Mouse (Mus musculus): ENCODE data around the gene Frmd4b. TPM values are rescaled to one million over a fixed set of nuclear protein-coding genes. Genes with fewer than 3 reads are reported as not detected.
A peak's percentile ranks its signal among the peaks of the same experiment; 100 is the strongest.

Gene Frmd4b
- polyA plus RNA-seq, 2 experiments, result 5.7 to 6.4 TPM

DNA sequence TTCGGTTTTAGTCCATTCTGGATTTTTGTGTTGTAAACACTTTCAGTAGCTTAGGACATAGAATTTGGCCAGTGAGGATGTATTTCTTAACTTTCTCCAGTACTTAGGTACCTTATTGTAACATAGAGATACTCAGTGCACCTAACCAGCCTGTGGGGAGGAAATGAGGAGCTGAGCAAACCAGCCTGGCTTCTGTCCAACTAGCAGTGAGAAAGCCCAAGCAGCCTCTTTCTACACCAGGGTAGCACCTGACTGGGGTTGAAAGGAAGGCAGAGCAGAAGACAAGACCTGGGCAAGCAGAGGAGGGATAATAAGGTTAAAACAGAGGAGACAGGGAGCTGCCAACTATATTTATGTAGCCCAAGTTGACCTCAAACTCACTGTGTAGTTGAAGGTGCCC, 333.7 kb downstream of the Frmd4b start:
- 50% methylated on average over 1 of the region's 1 CpGs for WGBS (ENCODE audit: insufficient replicate concordance)
- no peaks in the 10 kb centered on the region for H3K4me1 ChIP-seq (replicated peaks; ENCODE audit: control insufficient read depth in 2 of 2, insufficient read depth in 2 of 2, low read length in 1 of 2)
- no peaks in the 10 kb centered on the region for H3K36me3 ChIP-seq (replicated peaks; ENCODE audit: control insufficient read depth, insufficient read depth, low read depth)
- ATAC-seq (ENCODE audit: insufficient read depth) (no peak), DNase-seq (ENCODE audit: low read depth in 3 of 3, low spot score in 3 of 3) (no peak)
- no peaks in the 10 kb centered on the region for H3K27me3 ChIP-seq (ENCODE audit: control insufficient read depth, insufficient read depth, low read length)
- no peak overlapping the region for H3K4me3 ChIP-seq (ENCODE audit: insufficient read depth in 1 of 2, low read depth in 2 of 2, low read length in 2 of 2)
- no peak overlapping the region for H3K9ac ChIP-seq (replicated peaks)
- no peak for TF ChIP-seq CTCF (IDR thresholded peaks at IDR 0.05; ENCODE audit: low read depth)
- TF ChIP-seq EP300 (IDR thresholded peaks at IDR 0.05; ENCODE audit: low read depth), result no peak
- H3K27ac ChIP-seq, result no peak overlapping the region
- no peak overlapping the region for H3K4me2 ChIP-seq (ENCODE audit: low read depth)
- H3K9me3 ChIP-seq (ENCODE audit: control insufficient read depth, low read length), result no peaks in the 10 kb centered on the region

DNA sequence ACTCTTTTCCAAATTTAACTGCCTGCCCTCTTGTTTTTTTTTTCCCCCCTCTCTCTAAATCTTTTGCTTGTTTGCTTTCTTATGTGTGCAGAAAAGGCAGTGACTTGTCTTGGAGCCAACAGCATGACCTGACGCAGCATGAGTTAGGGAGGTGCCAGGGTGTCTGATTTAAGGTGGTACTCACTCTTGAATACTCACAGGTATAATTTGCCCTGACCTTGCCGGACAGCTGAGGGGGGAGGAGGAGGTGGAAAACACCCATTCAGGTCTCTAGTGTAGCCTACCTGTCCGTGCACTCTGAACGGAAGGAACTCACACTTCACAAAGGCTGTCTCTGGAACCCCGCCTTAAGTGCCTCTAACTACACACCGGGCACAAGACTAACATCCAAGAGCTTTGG, 338.5 kb downstream of the Frmd4b start:
- Histone ChIP-seq H3K27ac (no peak overlapping the region), H3K4me2 (ENCODE audit: low read depth) (no peak overlapping the region), H3K4me3 (ENCODE audit: insufficient read depth in 1 of 2, low read depth in 2 of 2, low read length in 2 of 2) (no peak overlapping the region), H3K4me1 (replicated peaks; ENCODE audit: control insufficient read depth in 2 of 2, insufficient read depth in 2 of 2, low read length in 1 of 2) (peaks cover 0 to 7% of the 10 kb centered on the region in 2 experiments; a peak in 2 of 4 replicates), H3K9me3 (ENCODE audit: control insufficient read depth, low read length) (no peaks in the 10 kb centered on the region), H3K36me3 (replicated peaks; ENCODE audit: control insufficient read depth, insufficient read depth, low read depth) (no peaks in the 10 kb centered on the region), H3K9ac (replicated peaks) (no peak overlapping the region), H3K27me3 (ENCODE audit: control insufficient read depth, insufficient read depth, low read length) (no peaks in the 10 kb centered on the region)
- ATAC-seq (ENCODE audit: insufficient read depth) (no peak), DNase-seq (ENCODE audit: low read depth in 3 of 3, low spot score in 3 of 3) (no peak)
- WGBS (ENCODE audit: insufficient replicate concordance), result 62% methylated on average over 6 of the region's 6 CpGs
- no peak for TF ChIP-seq EP300 (IDR thresholded peaks at IDR 0.05; ENCODE audit: low read depth)
- TF ChIP-seq CTCF (IDR thresholded peaks at IDR 0.05; ENCODE audit: low read depth), result no peak

DNA sequence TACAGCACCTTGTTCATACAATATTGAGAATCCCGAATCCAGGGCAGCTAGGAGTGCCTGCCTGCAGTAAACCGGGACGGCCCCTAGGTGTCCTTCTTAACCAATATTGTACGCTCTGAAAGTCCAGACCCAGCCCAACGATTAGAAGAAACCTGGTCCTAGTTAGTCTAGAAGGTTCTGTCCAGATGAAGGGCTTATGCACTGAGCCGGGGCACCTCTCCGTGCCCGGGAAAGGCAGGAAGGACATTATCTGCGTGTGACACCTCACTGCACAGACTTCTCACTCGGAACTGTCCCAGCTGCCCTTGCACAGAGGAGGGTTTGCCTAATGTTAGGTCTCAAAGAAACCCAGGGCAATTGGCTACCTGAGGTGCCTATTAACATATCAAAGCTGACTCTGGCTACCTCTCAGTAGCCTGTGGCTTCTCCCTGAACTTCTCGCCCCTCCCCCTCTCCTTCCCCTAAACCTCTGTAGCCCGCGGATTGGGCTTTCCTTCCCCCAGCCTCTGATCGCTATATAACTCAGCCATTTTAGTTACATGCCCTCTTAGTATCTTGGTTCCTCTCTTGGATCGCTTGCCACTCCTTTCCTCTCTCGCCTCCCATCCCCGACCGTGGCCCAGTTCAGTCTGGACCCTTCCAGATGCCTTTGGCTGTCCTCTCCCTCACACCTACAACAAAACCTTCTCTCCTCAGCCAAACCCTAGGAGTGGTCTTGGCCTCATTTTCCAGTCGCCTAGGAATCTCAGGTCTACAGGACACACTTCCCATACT, 339.1 kb downstream of the Frmd4b start:
- Histone ChIP-seq H3K4me1 (replicated peaks; ENCODE audit: control insufficient read depth in 2 of 2, insufficient read depth in 2 of 2, low read length in 1 of 2) (peaks cover 0 to 7% of the 10 kb centered on the region in 2 experiments; a peak in 2 of 4 replicates), H3K36me3 (replicated peaks; ENCODE audit: control insufficient read depth, insufficient read depth, low read depth) (no peaks in the 10 kb centered on the region), H3K4me2 (ENCODE audit: low read depth) (peak overlapping the region; percentile 51), H3K27me3 (ENCODE audit: control insufficient read depth, insufficient read depth, low read length) (no peaks in the 10 kb centered on the region), H3K4me3 (ENCODE audit: insufficient read depth in 1 of 2, low read depth in 2 of 2, low read length in 2 of 2) (peak overlapping the region; percentile 29 to 33; a peak in 2 of 4 replicates), H3K9ac (replicated peaks) (no peak overlapping the region), H3K27ac (no peak overlapping the region), H3K9me3 (ENCODE audit: control insufficient read depth, low read length) (no peaks in the 10 kb centered on the region)
- ATAC-seq (ENCODE audit: insufficient read depth) (0 out of 2 replicates have a peak, but pooled peaks have one; percentile 39), DNase-seq (ENCODE audit: low read depth in 3 of 3, low spot score in 3 of 3) (peak; percentile 19 to 31 (median 22))
- 5% methylated on average over 19 of the region's 19 CpGs for WGBS (ENCODE audit: insufficient replicate concordance)
- TF ChIP-seq EP300 (IDR thresholded peaks at IDR 0.05; ENCODE audit: low read depth), result no peak
- peak; percentile 70 for TF ChIP-seq CTCF (IDR thresholded peaks at IDR 0.05; ENCODE audit: low read depth)

DNA sequence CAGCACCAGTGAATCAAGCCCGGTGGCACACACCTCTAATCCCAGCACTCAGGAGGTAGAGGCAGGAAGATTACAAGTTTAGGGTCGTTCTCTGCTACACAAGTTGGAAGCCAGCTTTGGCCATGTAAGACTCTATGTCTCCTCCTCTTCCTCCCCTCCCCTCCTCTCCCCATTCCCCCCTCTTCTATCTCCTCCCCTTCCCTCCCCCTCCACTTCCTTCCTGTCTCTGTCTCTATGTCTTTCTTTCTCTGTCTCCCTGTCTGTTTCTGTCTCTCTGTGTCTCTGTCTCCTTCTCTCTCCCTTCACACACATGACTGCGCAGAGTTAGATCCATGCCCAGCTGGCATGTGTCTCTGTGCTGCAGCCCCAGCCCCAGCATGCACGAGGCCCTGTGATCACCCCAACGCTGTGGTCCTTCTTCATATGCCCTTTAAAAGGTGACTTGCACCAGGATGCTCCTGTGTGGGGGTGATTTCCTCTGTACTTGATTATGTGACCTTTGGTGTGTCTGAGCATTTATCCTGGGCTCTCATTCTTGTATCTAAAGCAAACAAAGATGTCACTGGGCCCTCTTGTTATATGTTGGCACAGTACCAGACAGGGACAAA, 340.3 kb downstream of the Frmd4b start:
- no peak for DNase-seq (ENCODE audit: low read depth in 3 of 3, low spot score in 3 of 3)
- Histone ChIP-seq H3K27ac (no peak overlapping the region), H3K36me3 (replicated peaks; ENCODE audit: control insufficient read depth, insufficient read depth, low read depth) (no peaks in the 10 kb centered on the region), H3K9ac (replicated peaks) (no peak overlapping the region), H3K27me3 (ENCODE audit: control insufficient read depth, insufficient read depth, low read length) (no peaks in the 10 kb centered on the region), H3K9me3 (ENCODE audit: control insufficient read depth, low read length) (no peaks in the 10 kb centered on the region), H3K4me3 (ENCODE audit: insufficient read depth in 1 of 2, low read depth in 2 of 2, low read length in 2 of 2) (no peak overlapping the region), H3K4me2 (ENCODE audit: low read depth) (no peak overlapping the region), H3K4me1 (replicated peaks; ENCODE audit: control insufficient read depth in 2 of 2, insufficient read depth in 2 of 2, low read length in 1 of 2) (peaks cover 0 to 7% of the 10 kb centered on the region in 2 experiments; a peak in 2 of 4 replicates)
- no peak for ATAC-seq (ENCODE audit: insufficient read depth)
- WGBS (ENCODE audit: insufficient replicate concordance), result 44% methylated on average over 5 of the region's 5 CpGs
- TF ChIP-seq CTCF (IDR thresholded peaks at IDR 0.05; ENCODE audit: low read depth) (no peak), EP300 (IDR thresholded peaks at IDR 0.05; ENCODE audit: low read depth) (no peak)

DNA sequence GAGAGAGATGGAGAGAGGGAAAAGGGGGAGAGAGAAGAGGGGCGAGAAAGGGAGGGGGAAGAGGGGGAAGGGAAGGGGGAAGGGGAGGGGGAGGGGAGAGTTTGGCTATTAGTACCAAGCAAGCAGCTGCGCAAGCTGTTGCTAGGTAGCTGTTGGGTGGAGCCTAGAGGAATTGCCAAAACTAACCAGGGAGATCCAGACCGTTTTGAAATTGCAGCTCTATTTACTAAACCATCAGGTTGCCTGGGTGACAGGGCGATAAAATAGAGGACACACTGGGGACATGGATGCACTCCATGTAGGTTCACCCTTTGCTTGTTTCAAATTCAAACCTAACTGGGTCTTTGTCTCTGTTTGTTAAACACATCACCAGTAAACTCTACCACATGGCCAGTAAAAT, 341.0 kb downstream of the Frmd4b start:
- DNase-seq (ENCODE audit: low read depth in 3 of 3, low spot score in 3 of 3) (no peak), ATAC-seq (ENCODE audit: insufficient read depth) (no peak)
- Histone ChIP-seq H3K4me1 (replicated peaks; ENCODE audit: control insufficient read depth in 2 of 2, insufficient read depth in 2 of 2, low read length in 1 of 2) (peaks cover 0 to 7% of the 10 kb centered on the region in 2 experiments; a peak in 2 of 4 replicates), H3K27me3 (ENCODE audit: control insufficient read depth, insufficient read depth, low read length) (no peaks in the 10 kb centered on the region), H3K27ac (no peak overlapping the region), H3K4me2 (ENCODE audit: low read depth) (no peak overlapping the region), H3K9me3 (ENCODE audit: control insufficient read depth, low read length) (no peaks in the 10 kb centered on the region), H3K36me3 (replicated peaks; ENCODE audit: control insufficient read depth, insufficient read depth, low read depth) (no peaks in the 10 kb centered on the region), H3K4me3 (ENCODE audit: insufficient read depth in 1 of 2, low read depth in 2 of 2, low read length in 2 of 2) (no peak overlapping the region), H3K9ac (replicated peaks) (no peak overlapping the region)
- WGBS (ENCODE audit: insufficient replicate concordance), result 41% methylated on average over 4 of the region's 4 CpGs
- TF ChIP-seq CTCF (IDR thresholded peaks at IDR 0.05; ENCODE audit: low read depth) (no peak), EP300 (IDR thresholded peaks at IDR 0.05; ENCODE audit: low read depth) (no peak)

Measured in liver, embryonic 14.5 days (tissue).